Mouse (Mus musculus) brain, embryonic 14.5 days (tissue): ENCODE data around the gene Znrd1. TPM values are rescaled to one million over a fixed set of nuclear protein-coding genes. Genes with fewer than 3 reads are reported as not detected.
A peak's percentile ranks its signal among the peaks of the same experiment; 100 is the strongest.
"Not testable (repeated sequence)": the region's sequence is repeated elsewhere in the genome, so short reads cannot be mapped to it uniquely, and the experiment has no call there.

Experiments
- DNase-seq: peaks from one replicate; pipeline ENCODE4 v3.0.0-alpha.2; 2011; ENCODE audit warnings: low read depth
- CTCF ChIP-seq: fragments of 200-500 bp; IDR thresholded peaks from 2 replicates; pipeline ENCODE4 v1.5.1; 2012; ENCODE audit warnings: inconsistent platforms, mild to moderate bottlenecking, moderate library complexity, borderline replicate concordance; ENCODE audit not compliant: insufficient read depth, insufficient read length; ENCODE audit errors: extremely low read depth
- POLR2A ChIP-seq: fragments of 200-500 bp; IDR thresholded peaks from 2 replicates; pipeline ENCODE4 v1.6.1; 2012; ENCODE audit warnings: mild to moderate bottlenecking, inconsistent platforms, borderline replicate concordance; ENCODE audit not compliant: poor library complexity, insufficient read depth, insufficient read length, severe bottlenecking; ENCODE audit errors: extremely low read depth
- polyA plus RNA-seq: library from polyadenylated mRNA; depleted of rRNA; stranded (reverse); fragments of >200 nt; gene quantifications from 2 replicates; pipeline ENCODE4 v1.2.3, GENCODE M21; 2012; rRNA removed

Znrd1 gene
- 41.8 and 55.2 TPM in 2 replicates for polyA plus RNA-seq

GRCm38 (mm10) chr17:36957999-36958743 lies at the start of gene Znrd1, which contains the start of gene Znrd1as:
Znrd1 (minus strand) TSS chr17:36958559.
Znrd1as (plus strand) TSS chr17:36958592.
- DNase-seq, result peak; percentile 100
- TF ChIP-seq CTCF, result no peak
- TF ChIP-seq POLR2A, result peak; percentile 24; the same call in 1 of the 2 replicates

- TF ChIP-seq POLR2A (no peak), CTCF (no peak)
- peak; percentile 72 for DNase-seq
Observed at GRCm38 (mm10) chr17:37003366-37003765, 45.0 kb upstream of the Znrd1 start.

DNA sequence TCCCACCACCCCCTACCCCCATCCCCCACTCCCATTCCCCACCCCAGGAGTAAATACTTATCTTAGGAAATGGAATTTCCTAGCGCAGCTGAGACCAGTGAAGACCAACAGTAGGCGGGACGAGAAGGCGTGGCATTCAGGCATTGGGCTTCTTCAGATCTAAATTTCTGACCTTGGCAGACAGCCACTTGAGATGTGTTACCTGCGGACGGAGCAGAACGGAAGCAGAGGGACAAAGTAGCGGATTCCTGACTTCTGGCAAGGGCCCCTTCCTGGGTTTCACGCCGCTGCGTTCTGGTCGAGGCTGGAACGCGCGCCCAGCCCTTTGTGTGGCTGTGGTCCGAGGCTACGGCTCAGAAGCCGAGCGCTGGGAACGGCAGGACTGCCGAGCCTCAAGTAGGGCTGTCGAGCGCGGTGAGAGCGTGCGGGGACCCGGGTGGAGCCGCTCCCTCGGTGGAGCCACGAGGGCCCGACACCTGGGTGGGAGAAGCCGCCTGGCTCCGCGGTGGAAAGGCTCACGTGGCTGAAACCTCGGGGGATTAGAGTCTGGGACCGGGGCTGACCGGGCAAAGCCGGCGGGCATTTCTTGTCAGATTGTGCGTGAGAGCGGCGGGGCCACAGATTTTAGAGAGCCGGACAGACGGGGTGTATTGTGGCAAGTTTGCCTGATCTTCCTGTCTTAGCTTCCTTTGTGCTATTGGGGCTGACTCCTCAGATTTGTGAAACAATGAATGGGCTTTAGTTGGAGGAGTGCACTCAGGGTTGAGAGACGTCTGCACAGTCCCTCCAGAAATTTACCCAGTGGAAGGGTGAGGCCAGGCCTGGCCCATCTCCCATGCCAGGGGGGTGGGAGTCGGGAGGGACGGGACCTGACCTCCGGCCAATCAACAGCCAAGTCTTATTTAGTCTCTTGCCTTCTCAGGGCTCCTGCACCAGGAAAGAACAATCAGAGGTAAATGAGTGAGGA lies 44.3 kb upstream of the Znrd1 start:
- TF ChIP-seq POLR2A (peak; percentile 43; the same call in 1 of the 2 replicates), CTCF (no peak)
- peak; percentile 95 for DNase-seq

- no peak for TF ChIP-seq CTCF
- no peak for TF ChIP-seq POLR2A
- DNase-seq, result no peak
Observed at GRCm38 (mm10) chr17:37000863-37001262, 42.5 kb upstream of the Znrd1 start, which contains the start of gene Zfp57. Zfp57 (plus strand) TSS chr17:37001163.

DNA sequence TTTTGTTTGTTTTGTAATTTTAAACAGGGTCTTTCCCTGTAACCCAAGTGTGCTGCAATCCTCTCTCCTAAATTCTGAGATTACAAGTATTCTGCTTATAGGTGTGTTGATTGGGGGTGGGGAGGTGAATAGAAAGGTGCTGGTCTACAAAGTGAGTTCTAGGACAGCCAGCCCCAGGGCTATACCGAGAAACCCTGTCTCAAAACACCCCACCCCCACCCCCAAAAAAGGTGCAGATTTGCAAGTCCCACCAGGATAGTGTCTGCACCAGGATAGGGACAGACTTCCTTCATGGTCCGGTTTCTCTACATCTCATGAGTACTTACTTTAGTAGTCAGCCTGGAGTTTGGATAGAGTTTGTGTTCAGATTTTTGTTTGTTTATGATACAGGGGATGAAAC lies 40.1 kb upstream of the Znrd1 start:
- DNase-seq, result no peak
- no peak for TF ChIP-seq POLR2A
- TF ChIP-seq CTCF, result no peak

DNA sequence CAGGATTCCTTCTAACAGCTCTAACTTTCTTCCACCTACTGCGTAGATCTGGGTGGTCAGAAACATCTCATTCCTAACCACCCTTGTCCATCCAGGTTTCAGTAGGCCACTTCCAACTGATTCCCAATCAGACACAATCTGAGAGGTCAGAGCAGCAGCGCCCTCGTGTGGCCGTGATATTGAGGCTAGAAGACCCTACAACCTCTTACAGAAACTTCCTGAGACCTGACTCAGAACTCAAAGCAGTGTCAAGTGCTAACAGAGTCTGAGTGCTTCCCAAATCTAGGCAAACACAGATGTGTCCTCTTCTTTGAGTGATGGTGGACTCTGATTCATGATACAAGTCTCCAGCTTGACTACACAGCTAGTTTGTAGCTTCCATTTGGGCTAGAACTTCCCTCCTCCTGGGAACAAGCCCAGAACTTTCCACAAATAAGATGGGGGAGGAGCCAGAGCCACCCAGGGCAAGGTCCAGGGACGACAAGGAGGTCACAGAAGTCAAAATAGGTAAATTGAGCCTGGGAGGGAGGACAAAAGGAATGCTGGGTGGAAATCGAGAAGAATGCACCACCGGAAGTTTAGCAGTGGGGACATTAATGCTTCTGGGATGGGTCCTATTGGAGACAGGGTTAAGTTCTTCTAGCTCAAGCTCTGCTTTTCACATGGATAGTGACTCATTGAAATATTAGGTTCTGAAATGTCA lies 38.8 kb upstream of the Znrd1 start:
- no peak for TF ChIP-seq POLR2A
- peak; percentile 80 for TF ChIP-seq CTCF
- peak; percentile 85 for DNase-seq

- no peak for TF ChIP-seq POLR2A
- TF ChIP-seq CTCF, result no peak
Observed at GRCm38 (mm10) chr17:36995448-36995847, 37.1 kb upstream of the Znrd1 start.

DNA sequence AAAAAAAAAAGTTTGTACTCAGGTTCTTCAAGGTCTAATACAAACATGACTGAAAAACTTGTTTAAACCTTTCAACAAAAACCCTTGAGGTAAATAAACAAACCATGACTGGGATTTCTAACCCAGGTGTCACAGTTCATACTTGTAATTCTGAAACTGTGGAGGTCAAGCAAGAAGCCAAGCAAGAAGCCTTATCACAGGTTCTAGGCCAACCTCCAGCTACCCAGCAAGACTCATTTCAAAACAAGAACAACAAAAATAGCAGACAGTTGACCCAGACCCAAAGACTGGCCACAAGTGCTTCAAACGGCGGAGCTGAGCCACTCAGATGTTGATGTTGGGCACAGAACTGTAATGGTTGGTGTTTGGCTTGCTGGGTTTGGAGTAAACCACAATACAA lies 36.2 kb upstream of the Znrd1 start:
- no peak for TF ChIP-seq CTCF
- no peak for TF ChIP-seq POLR2A
- DNase-seq, result no peak

More at GRCm38 (mm10) chr17:36995448-36995847, 37.1 kb upstream of the Znrd1 start:
- DNase-seq, result no peak

DNA sequence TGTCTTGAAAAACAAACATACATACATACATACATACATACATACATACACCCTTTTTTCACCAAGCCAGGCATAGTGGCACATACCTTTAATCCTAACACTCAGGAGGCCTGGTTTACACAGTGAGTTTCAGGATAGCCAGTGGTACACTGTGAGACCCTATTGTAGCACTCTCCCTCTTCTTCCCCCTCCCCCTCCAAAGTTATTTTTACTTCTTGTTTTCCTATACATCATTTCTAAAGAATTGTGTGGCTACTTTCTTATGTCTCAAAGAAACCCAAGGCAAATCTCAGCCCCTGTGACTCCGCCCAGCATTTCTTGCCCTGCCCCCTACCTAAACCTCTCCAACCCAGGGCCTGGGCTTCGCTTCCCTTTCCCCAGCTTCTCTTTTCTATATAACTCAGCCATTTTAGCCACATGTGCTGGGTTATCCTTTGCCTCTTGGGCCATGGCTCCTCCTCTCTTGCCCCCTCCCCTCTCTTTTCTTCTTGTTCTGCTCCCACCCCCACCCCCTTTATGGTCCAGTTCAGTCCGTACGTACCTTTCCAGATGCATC lies 35.5 kb upstream of the Znrd1 start:
- TF ChIP-seq POLR2A, result no peak
- TF ChIP-seq CTCF, result no peak
- DNase-seq, result no peak

- no peak for DNase-seq
- TF ChIP-seq CTCF (no peak), POLR2A (no peak)
Observed at GRCm38 (mm10) chr17:36992336-36993104, 34.2 kb upstream of the Znrd1 start.

DNA sequence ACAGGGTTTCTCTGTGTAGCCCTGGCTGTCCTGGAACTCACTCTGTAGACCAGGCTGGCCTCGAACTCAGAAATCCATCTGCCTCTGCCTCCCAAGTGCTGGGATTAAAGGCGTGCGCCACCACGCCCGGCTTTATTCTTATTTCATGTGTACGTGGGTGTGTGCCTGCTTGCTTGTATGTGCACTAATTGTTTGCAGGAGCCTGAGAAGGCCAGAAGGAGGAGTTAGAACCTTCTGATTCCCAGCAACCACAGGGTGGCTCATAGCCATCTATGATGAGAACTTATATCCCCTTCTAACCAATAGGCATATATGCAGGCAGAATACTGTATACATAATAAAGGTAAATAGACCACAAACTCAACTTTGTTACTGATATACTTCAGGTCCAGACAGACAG lies 32.3 kb upstream of the Znrd1 start:
- not testable (repeated sequence) for DNase-seq
